Mouse (Mus musculus) embryonic facial prominence, embryonic 12.5 days (tissue): ENCODE data around the gene Trhde. TPM values are rescaled to one million over a fixed set of nuclear protein-coding genes. Genes with fewer than 3 reads are reported as not detected.

Source experiments
- ATAC-seq: fragments of 200-750 bp; cut with Nextera tagmentation; 2 replicates; pipeline ENCODE4 v1.8.0; 2017; ENCODE audit not compliant: insufficient number of reproducible peaks, insufficient read depth, low FRiP score, low TSS enrichment
- H3K27ac ChIP-seq: fragments of 300-500 bp; sonication (generic); 2 replicates; pipeline ENCODE4 v1.5.1; 2016; ENCODE audit warnings: mild to moderate bottlenecking
- H3K27me3 ChIP-seq: fragments of 300-500 bp; sonication (generic); 2 replicates; pipeline ENCODE4 v1.6.1; 2016; ENCODE audit warnings: mild to moderate bottlenecking, moderate library complexity
- H3K36me3 ChIP-seq: fragments of 300-500 bp; sonication (generic); 2 replicates; pipeline ENCODE4 v1.6.1; 2016; ENCODE audit warnings: mild to moderate bottlenecking
- H3K4me1 ChIP-seq: fragments of 300-500 bp; sonication (generic); 2 replicates; pipeline ENCODE4 v1.6.1; 2016
- H3K4me2 ChIP-seq: fragments of 300-500 bp; sonication (generic); replicated peaks from 2 replicates; pipeline ENCODE4 v1.6.1; 2016; ENCODE audit warnings: mild to moderate bottlenecking, moderate library complexity
- H3K4me3 ChIP-seq: fragments of 300-500 bp; sonication (generic); 2 replicates; pipeline ENCODE4 v1.5.1; 2016; ENCODE audit warnings: mild to moderate bottlenecking
- H3K9ac ChIP-seq: fragments of 300-500 bp; sonication (generic); 2 replicates; pipeline ENCODE4 v1.6.1; 2016; ENCODE audit warnings: mild to moderate bottlenecking, moderate library complexity
- H3K9me3 ChIP-seq: fragments of 300-500 bp; sonication (generic); 2 replicates; pipeline ENCODE4 v1.6.1; 2016; ENCODE audit warnings: mild to moderate bottlenecking, moderate library complexity
- WGBS: fragments of 180-500 bp; shearing (Covaris S2); methylation state at CpG from one replicate; pipeline ENCODE4 v1.1.7; 2016; 5-methylcytosine and 5-hydroxymethylcytosine counted together
- polyA plus RNA-seq: library from polyadenylated mRNA; unstranded; fragments of >200 nt; fragmentation: Nextera tagmentation; extraction: Ambion mirVana; gene quantifications from 2 replicates; pipeline ENCODE4 v1.2.1, GENCODE M21; 2016

The Trhde gene
- polyA plus RNA-seq, 1 experiment from 2014 or later, result 2.6 TPM

- H3K4me2 ChIP-seq, result no peak overlapping the region
- H3K27ac ChIP-seq, result no peak overlapping the region
- ATAC-seq, result no peak
- H3K4me3 ChIP-seq, result no peak overlapping the region
- no peak overlapping the region for H3K9ac ChIP-seq
- 0 out of 2 replicates have a peak, but pooled peaks cover 4% of the 10 kb centered on the region for H3K4me1 ChIP-seq
- no peaks in the 10 kb centered on the region for H3K9me3 ChIP-seq
- H3K36me3 ChIP-seq, result no peaks in the 10 kb centered on the region
- H3K27me3 ChIP-seq, result peaks cover 32% of the 10 kb centered on the region
- WGBS, result 89% methylated on average over 1 of the region's 1 CpGs
Measured at GRCm38 (mm10) chr10:114797664-114798063, 4.4 kb downstream of the Trhde start.

GRCm38 (mm10) chr10:114796872-114797271, 5.2 kb downstream of the Trhde start:
- no peaks in the 10 kb centered on the region for H3K9me3 ChIP-seq
- H3K9ac ChIP-seq, result no peak overlapping the region
- 76% methylated on average over 5 of the region's 5 CpGs for WGBS
- H3K27me3 ChIP-seq, result peaks cover 25% of the 10 kb centered on the region
- no peak for ATAC-seq
- H3K4me1 ChIP-seq, result 0 out of 2 replicates have a peak, but pooled peaks cover 4% of the 10 kb centered on the region
- no peak overlapping the region for H3K4me2 ChIP-seq
- no peaks in the 10 kb centered on the region for H3K36me3 ChIP-seq
- no peak overlapping the region for H3K4me3 ChIP-seq
- H3K27ac ChIP-seq, result no peak overlapping the region

GRCm38 (mm10) chr10:114794214-114794613, 7.9 kb downstream of the Trhde start:
- Histone ChIP-seq H3K9ac (no peak overlapping the region), H3K4me3 (no peak overlapping the region), H3K27me3 (0 out of 2 replicates have a peak, but pooled peaks cover under 1% of the 10 kb centered on the region), H3K4me1 (no peaks in the 10 kb centered on the region), H3K36me3 (no peaks in the 10 kb centered on the region), H3K4me2 (no peak overlapping the region), H3K9me3 (no peaks in the 10 kb centered on the region), H3K27ac (no peak overlapping the region)
- WGBS, result 61% methylated on average over 6 of the region's 6 CpGs
- ATAC-seq, result no peak

- Histone ChIP-seq H3K27ac (no peak overlapping the region), H3K9ac (no peak overlapping the region), H3K4me3 (no peak overlapping the region), H3K36me3 (no peaks in the 10 kb centered on the region), H3K27me3 (no peaks in the 10 kb centered on the region), H3K9me3 (no peaks in the 10 kb centered on the region), H3K4me2 (no peak overlapping the region), H3K4me1 (no peaks in the 10 kb centered on the region)
- no peak for ATAC-seq
- 71% methylated on average over 4 of the region's 4 CpGs for WGBS
Measured at GRCm38 (mm10) chr10:114765914-114766313, 36.2 kb downstream of the Trhde start.

GRCm38 (mm10) chr10:114762125-114762524, 40.0 kb downstream of the Trhde start:
- H3K9me3 ChIP-seq, result no peaks in the 10 kb centered on the region
- H3K4me3 ChIP-seq, result no peak overlapping the region
- WGBS, result 80% methylated on average over 7 of the region's 7 CpGs
- no peaks in the 10 kb centered on the region for H3K36me3 ChIP-seq
- no peak overlapping the region for H3K27ac ChIP-seq
- no peaks in the 10 kb centered on the region for H3K4me1 ChIP-seq
- H3K9ac ChIP-seq, result no peak overlapping the region
- no peaks in the 10 kb centered on the region for H3K27me3 ChIP-seq
- no peak for ATAC-seq
- H3K4me2 ChIP-seq, result no peak overlapping the region

GRCm38 (mm10) chr10:114759240-114759639, 42.9 kb downstream of the Trhde start:
- H3K4me3 ChIP-seq, result no peak overlapping the region
- H3K27me3 ChIP-seq, result no peaks in the 10 kb centered on the region
- no peak for ATAC-seq
- no peak overlapping the region for H3K9ac ChIP-seq
- H3K9me3 ChIP-seq, result no peaks in the 10 kb centered on the region
- H3K36me3 ChIP-seq, result no peaks in the 10 kb centered on the region
- WGBS, result 64% methylated on average over 3 of the region's 3 CpGs
- no peak overlapping the region for H3K27ac ChIP-seq
- no peaks in the 10 kb centered on the region for H3K4me1 ChIP-seq
- H3K4me2 ChIP-seq, result no peak overlapping the region

- no peak overlapping the region for H3K4me3 ChIP-seq
- no peak for ATAC-seq
- H3K27ac ChIP-seq, result no peak overlapping the region
- WGBS, result 88% methylated on average over 9 of the region's 9 CpGs
- no peaks in the 10 kb centered on the region for H3K9me3 ChIP-seq
- no peak overlapping the region for H3K9ac ChIP-seq
- no peaks in the 10 kb centered on the region for H3K4me1 ChIP-seq
- H3K27me3 ChIP-seq, result no peaks in the 10 kb centered on the region
- H3K36me3 ChIP-seq, result no peaks in the 10 kb centered on the region
- H3K4me2 ChIP-seq, result no peak overlapping the region
Measured at GRCm38 (mm10) chr10:114758614-114759013, 43.5 kb downstream of the Trhde start.

- WGBS, result 48% methylated on average over 15 of the region's 15 CpGs
- Histone ChIP-seq H3K4me2 (no peak overlapping the region), H3K27me3 (no peaks in the 10 kb centered on the region), H3K4me3 (no peak overlapping the region), H3K9ac (no peak overlapping the region), H3K27ac (no peak overlapping the region), H3K4me1 (peaks cover 6% of the 10 kb centered on the region; the same call in 1 of the 2 replicates), H3K36me3 (no peaks in the 10 kb centered on the region), H3K9me3 (no peaks in the 10 kb centered on the region)
- ATAC-seq, result no peak
Measured at GRCm38 (mm10) chr10:114742755-114743705, 59.1 kb downstream of the Trhde start.

- H3K27me3 ChIP-seq, result no peaks in the 10 kb centered on the region
Measured at GRCm38 (mm10) chr10:114739916-114740315, 62.2 kb downstream of the Trhde start.

GRCm38 (mm10) chr10:114737581-114737980, 64.5 kb downstream of the Trhde start:
- no peak for ATAC-seq
- no peak overlapping the region for H3K4me3 ChIP-seq
- no peaks in the 10 kb centered on the region for H3K9me3 ChIP-seq
- H3K27ac ChIP-seq, result no peak overlapping the region
- no peaks in the 10 kb centered on the region for H3K27me3 ChIP-seq
- no peaks in the 10 kb centered on the region for H3K36me3 ChIP-seq
- 71% methylated on average over 2 of the region's 2 CpGs for WGBS
- no peak overlapping the region for H3K4me2 ChIP-seq
- H3K9ac ChIP-seq, result no peak overlapping the region
- no peaks in the 10 kb centered on the region for H3K4me1 ChIP-seq

More at GRCm38 (mm10) chr10:114739916-114740315, 62.2 kb downstream of the Trhde start:
- 82% methylated on average over 5 of the region's 5 CpGs for WGBS
- Histone ChIP-seq H3K27ac (no peak overlapping the region), H3K4me3 (no peak overlapping the region), H3K4me1 (peaks cover 6% of the 10 kb centered on the region; the same call in 1 of the 2 replicates), H3K4me2 (no peak overlapping the region), H3K9ac (no peak overlapping the region), H3K36me3 (no peaks in the 10 kb centered on the region), H3K9me3 (no peaks in the 10 kb centered on the region)
- no peak for ATAC-seq

- Histone ChIP-seq H3K27ac (no peak overlapping the region), H3K27me3 (no peaks in the 10 kb centered on the region), H3K4me1 (no peaks in the 10 kb centered on the region), H3K36me3 (no peaks in the 10 kb centered on the region), H3K9ac (no peak overlapping the region), H3K9me3 (no peaks in the 10 kb centered on the region), H3K4me3 (no peak overlapping the region), H3K4me2 (no peak overlapping the region)
- no peak for ATAC-seq
- whole genome bisulfite sequencing, result 80% methylated on average over 3 of the region's 3 CpGs
Measured at GRCm38 (mm10) chr10:114736377-114736776, 65.7 kb downstream of the Trhde start.

- H3K4me1 ChIP-seq, result no peaks in the 10 kb centered on the region
- no peaks in the 10 kb centered on the region for H3K27me3 ChIP-seq
- 63% methylated on average over 5 of the region's 5 CpGs for WGBS
- H3K4me2 ChIP-seq, result no peak overlapping the region
- H3K4me3 ChIP-seq, result no peak overlapping the region
- H3K9me3 ChIP-seq, result no peaks in the 10 kb centered on the region
- ATAC-seq, result no peak
- no peak overlapping the region for H3K9ac ChIP-seq
- H3K36me3 ChIP-seq, result no peaks in the 10 kb centered on the region
- no peak overlapping the region for H3K27ac ChIP-seq
Measured at GRCm38 (mm10) chr10:114735678-114736077, 66.4 kb downstream of the Trhde start.
